Mouse (Mus musculus): ENCODE measurements around the gene Pex14. TPM values are rescaled to one million over a fixed set of nuclear protein-coding genes. Genes with fewer than 3 reads are reported as not detected.

Gene Pex14
- polyA plus RNA-seq, 1 experiment from 2014 or later: 63.9 TPM

DNA sequence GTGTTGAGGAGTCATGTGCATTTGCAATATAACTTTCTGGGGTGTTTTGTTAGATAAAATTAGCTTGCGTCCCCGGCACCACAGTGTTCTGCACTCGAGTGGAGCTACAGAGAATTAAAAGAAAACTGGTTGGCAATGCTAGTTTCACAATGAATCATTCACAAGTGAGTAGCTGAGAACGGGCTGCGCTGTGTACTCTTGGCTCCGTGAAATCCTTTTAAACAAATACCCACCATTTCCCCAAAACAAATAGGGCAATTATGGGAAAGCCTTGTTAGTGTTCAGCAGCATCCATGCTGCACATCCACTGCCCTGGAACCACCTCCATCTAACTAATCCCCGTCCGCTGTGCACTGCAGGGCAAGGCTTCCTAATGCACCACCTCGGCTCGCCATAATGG lies 74.4 kb downstream of the Pex14 start:
- Histone ChIP-seq H3K4me2 (ENCODE audit: low read length) (no peak overlapping the region), H3K27ac (ENCODE audit: low read depth, low read length) (no peak overlapping the region), H3K4me1 (ENCODE audit: control insufficient read depth, insufficient read depth, low read depth, low read length) (peaks cover 4% of the 10 kb centered on the region; the same call in 1 of the 2 replicates), H3K36me3 (ENCODE audit: control insufficient read depth, insufficient read depth, low read length) (no peaks in the 10 kb centered on the region), H3K9ac (ENCODE audit: low read depth, low read length) (no peak overlapping the region), H3K9me3 (ENCODE audit: control insufficient read depth, low read length) (no peaks in the 10 kb centered on the region), H3K4me3 (ENCODE audit: low read length) (no peak overlapping the region), H3K27me3 (replicated peaks; ENCODE audit: control insufficient read depth, insufficient read depth, low read length) (no peaks in the 10 kb centered on the region)
- ATAC-seq: no peak
- WGBS: 59% methylated on average over 10 of the region's 10 CpGs

DNA sequence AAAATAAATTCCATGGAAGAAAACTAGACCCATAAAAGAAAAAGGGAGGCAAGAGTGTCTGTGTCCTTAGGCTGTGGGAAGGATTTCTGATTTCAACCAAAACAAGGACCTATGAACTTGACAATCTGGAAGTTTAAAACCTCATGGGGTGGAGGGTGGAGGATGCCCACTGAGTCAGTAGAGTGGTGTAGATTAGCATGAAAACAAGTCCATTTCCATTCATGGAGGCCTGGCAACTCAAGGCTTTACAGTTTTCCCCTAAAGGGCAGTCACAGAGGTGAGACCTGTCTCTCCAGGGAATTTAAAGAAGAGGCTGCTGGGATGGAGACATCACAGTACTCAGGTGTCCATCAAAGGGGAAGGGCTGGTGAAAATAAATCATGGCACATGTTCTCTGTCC lies 78.7 kb downstream of the Pex14 start:
- H3K4me2 ChIP-seq (ENCODE audit: low read length): no peak overlapping the region
- ATAC-seq: no peak
- H3K4me3 ChIP-seq (ENCODE audit: low read length): no peak overlapping the region

DNA sequence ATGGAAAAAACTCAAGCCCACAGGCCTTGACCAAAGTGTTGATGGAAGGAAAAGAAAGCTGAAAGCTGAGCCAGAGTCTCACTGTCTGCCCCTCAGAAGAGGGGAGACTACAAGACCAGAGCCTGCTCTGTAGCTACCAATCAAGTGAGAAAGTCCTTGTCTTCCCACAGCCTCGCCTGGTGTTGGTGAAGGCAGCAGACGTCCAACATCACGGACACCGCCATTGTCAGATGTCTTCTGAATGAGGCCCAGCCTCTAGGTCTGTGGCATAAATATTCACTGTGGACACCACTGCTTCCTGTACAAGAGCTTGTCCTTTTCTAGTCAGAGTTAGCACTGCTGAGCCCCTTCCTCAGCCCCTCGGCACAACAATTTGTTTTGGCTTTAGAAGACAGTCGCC lies 80.2 kb downstream of the Pex14 start:
- no peak overlapping the region for H3K4me2 ChIP-seq (ENCODE audit: low read length)
- no peaks in the 10 kb centered on the region for H3K27me3 ChIP-seq (replicated peaks; ENCODE audit: control insufficient read depth, insufficient read depth, low read length)
- no peak for ATAC-seq
- H3K9me3 ChIP-seq (ENCODE audit: control insufficient read depth, low read length): no peaks in the 10 kb centered on the region
- no peak overlapping the region for H3K27ac ChIP-seq (ENCODE audit: low read depth, low read length)
- 78% methylated on average over 6 of the region's 6 CpGs for WGBS
- H3K36me3 ChIP-seq (ENCODE audit: control insufficient read depth, insufficient read depth, low read length): no peaks in the 10 kb centered on the region
- no peaks in the 10 kb centered on the region for H3K4me1 ChIP-seq (ENCODE audit: control insufficient read depth, insufficient read depth, low read depth, low read length)
- H3K9ac ChIP-seq (ENCODE audit: low read depth, low read length): no peak overlapping the region
- H3K4me3 ChIP-seq (ENCODE audit: low read length): no peak overlapping the region

More for the DNA sequence above, 78.7 kb downstream of the Pex14 start:
- Histone ChIP-seq H3K9me3 (ENCODE audit: control insufficient read depth, low read length) (no peaks in the 10 kb centered on the region), H3K27me3 (replicated peaks; ENCODE audit: control insufficient read depth, insufficient read depth, low read length) (no peaks in the 10 kb centered on the region), H3K27ac (ENCODE audit: low read depth, low read length) (no peak overlapping the region), H3K36me3 (ENCODE audit: control insufficient read depth, insufficient read depth, low read length) (no peaks in the 10 kb centered on the region), H3K9ac (ENCODE audit: low read depth, low read length) (no peak overlapping the region), H3K4me1 (ENCODE audit: control insufficient read depth, insufficient read depth, low read depth, low read length) (no peaks in the 10 kb centered on the region)

DNA sequence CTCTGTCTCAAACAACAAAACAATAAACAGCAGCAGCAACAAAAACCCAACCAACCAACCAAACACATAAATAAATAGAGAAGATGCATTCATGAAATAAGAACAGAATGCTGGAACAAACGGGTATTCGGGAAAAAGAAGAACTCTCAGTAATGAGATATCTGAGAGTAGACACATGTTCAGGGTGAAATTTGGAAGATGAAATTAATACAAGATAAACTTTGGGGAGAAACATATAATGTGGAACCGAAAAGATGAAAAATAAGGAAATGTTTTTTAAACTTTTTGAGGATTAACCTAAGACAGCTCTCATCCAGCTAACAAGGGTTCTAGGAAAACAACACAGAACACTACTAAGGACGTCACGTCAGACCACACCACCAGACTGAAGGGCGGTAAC lies 92.9 kb downstream of the Pex14 start:
- WGBS: 95% methylated on average over 6 of the region's 6 CpGs
- Histone ChIP-seq H3K4me2 (ENCODE audit: low read length) (no peak overlapping the region), H3K4me3 (ENCODE audit: low read length) (no peak overlapping the region), H3K27ac (ENCODE audit: low read depth, low read length) (no peak overlapping the region), H3K27me3 (replicated peaks; ENCODE audit: control insufficient read depth, insufficient read depth, low read length) (no peaks in the 10 kb centered on the region), H3K9me3 (ENCODE audit: control insufficient read depth, low read length) (no peaks in the 10 kb centered on the region), H3K36me3 (ENCODE audit: control insufficient read depth, insufficient read depth, low read length) (no peaks in the 10 kb centered on the region), H3K9ac (ENCODE audit: low read depth, low read length) (no peak overlapping the region), H3K4me1 (ENCODE audit: control insufficient read depth, insufficient read depth, low read depth, low read length) (no peaks in the 10 kb centered on the region)
- no peak for ATAC-seq

- WGBS: 92% methylated on average over 3 of the region's 3 CpGs
- Histone ChIP-seq H3K9me3 (ENCODE audit: control insufficient read depth, low read length) (no peaks in the 10 kb centered on the region), H3K4me3 (ENCODE audit: low read length) (no peak overlapping the region), H3K36me3 (ENCODE audit: control insufficient read depth, insufficient read depth, low read length) (no peaks in the 10 kb centered on the region), H3K9ac (ENCODE audit: low read depth, low read length) (no peak overlapping the region), H3K27me3 (replicated peaks; ENCODE audit: control insufficient read depth, insufficient read depth, low read length) (no peaks in the 10 kb centered on the region), H3K4me2 (ENCODE audit: low read length) (no peak overlapping the region), H3K27ac (ENCODE audit: low read depth, low read length) (no peak overlapping the region), H3K4me1 (ENCODE audit: control insufficient read depth, insufficient read depth, low read depth, low read length) (no peaks in the 10 kb centered on the region)
- no peak for ATAC-seq
Measured at GRCm38 (mm10) chr4:149006107-149006506, 93.6 kb downstream of the Pex14 start.

- H3K27me3 ChIP-seq (replicated peaks; ENCODE audit: control insufficient read depth, insufficient read depth, low read length): no peaks in the 10 kb centered on the region
- H3K4me2 ChIP-seq (ENCODE audit: low read length): no peak overlapping the region
- no peak overlapping the region for H3K27ac ChIP-seq (ENCODE audit: low read depth, low read length)
- no peaks in the 10 kb centered on the region for H3K9me3 ChIP-seq (ENCODE audit: control insufficient read depth, low read length)
- H3K4me1 ChIP-seq (ENCODE audit: control insufficient read depth, insufficient read depth, low read depth, low read length): no peaks in the 10 kb centered on the region
- no peaks in the 10 kb centered on the region for H3K36me3 ChIP-seq (ENCODE audit: control insufficient read depth, insufficient read depth, low read length)
- ATAC-seq: no peak
- no peak overlapping the region for H3K9ac ChIP-seq (ENCODE audit: low read depth, low read length)
- 95% methylated on average over 11 of the region's 11 CpGs for WGBS
- H3K4me3 ChIP-seq (ENCODE audit: low read length): no peak overlapping the region
Measured at GRCm38 (mm10) chr4:149002441-149003093, 97.1 kb downstream of the Pex14 start.

DNA sequence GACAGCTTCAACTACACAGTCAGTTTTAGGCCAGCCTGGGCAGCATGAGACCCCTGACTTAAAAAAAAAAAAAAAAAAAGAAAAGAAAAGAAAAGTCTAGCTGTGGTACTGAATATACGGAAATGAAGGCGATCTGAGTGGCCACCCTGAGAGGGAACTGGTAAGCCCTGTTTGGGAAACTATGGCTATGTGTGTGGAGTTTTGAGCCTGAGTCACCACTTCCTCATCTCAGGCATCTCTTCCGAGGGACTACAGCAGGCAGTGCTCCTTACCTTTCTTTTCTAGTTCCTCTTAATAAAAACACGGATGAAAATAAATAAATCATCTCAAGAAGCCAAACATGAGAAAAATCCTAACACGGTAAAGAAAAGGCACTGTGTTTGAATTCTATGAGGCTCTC lies 98.2 kb downstream of the Pex14 start:
- Histone ChIP-seq H3K4me2 (ENCODE audit: low read length) (no peak overlapping the region), H3K9ac (ENCODE audit: low read depth, low read length) (no peak overlapping the region), H3K4me1 (ENCODE audit: control insufficient read depth, insufficient read depth, low read depth, low read length) (no peaks in the 10 kb centered on the region), H3K36me3 (ENCODE audit: control insufficient read depth, insufficient read depth, low read length) (no peaks in the 10 kb centered on the region), H3K4me3 (ENCODE audit: low read length) (no peak overlapping the region), H3K9me3 (ENCODE audit: control insufficient read depth, low read length) (no peaks in the 10 kb centered on the region), H3K27me3 (replicated peaks; ENCODE audit: control insufficient read depth, insufficient read depth, low read length) (no peaks in the 10 kb centered on the region), H3K27ac (ENCODE audit: low read depth, low read length) (no peak overlapping the region)
- no peak for ATAC-seq
- WGBS: 86% methylated on average over 5 of the region's 5 CpGs

DNA sequence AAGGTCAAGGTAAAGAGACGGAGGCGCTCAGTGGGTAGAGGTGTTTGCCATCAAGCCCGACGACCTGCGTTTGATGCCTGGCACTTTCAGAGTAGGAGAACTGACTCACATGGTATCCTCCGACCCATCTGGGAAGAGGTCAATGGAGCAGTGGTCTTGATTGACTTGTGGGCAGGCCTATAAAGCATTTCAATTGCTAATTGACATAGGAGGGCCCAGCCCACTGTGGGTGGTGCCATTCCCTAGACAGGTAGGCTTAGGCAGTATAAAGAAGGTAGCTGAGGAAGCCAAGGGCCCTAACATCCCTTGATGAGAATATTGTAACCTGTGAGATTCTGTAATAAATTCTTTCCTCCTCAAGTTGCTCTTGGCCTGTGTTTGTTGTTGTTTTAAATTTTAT lies 98.9 kb downstream of the Pex14 start:
- no peaks in the 10 kb centered on the region for H3K27me3 ChIP-seq (replicated peaks; ENCODE audit: control insufficient read depth, insufficient read depth, low read length)
- no peaks in the 10 kb centered on the region for H3K9me3 ChIP-seq (ENCODE audit: control insufficient read depth, low read length)
- no peak overlapping the region for H3K9ac ChIP-seq (ENCODE audit: low read depth, low read length)
- no peak overlapping the region for H3K4me2 ChIP-seq (ENCODE audit: low read length)
- ATAC-seq: no peak
- no peaks in the 10 kb centered on the region for H3K4me1 ChIP-seq (ENCODE audit: control insufficient read depth, insufficient read depth, low read depth, low read length)
- H3K36me3 ChIP-seq (ENCODE audit: control insufficient read depth, insufficient read depth, low read length): no peaks in the 10 kb centered on the region
- 93% methylated on average over 6 of the region's 6 CpGs for WGBS
- H3K27ac ChIP-seq (ENCODE audit: low read depth, low read length): no peak overlapping the region
- H3K4me3 ChIP-seq (ENCODE audit: low read length): no peak overlapping the region

DNA sequence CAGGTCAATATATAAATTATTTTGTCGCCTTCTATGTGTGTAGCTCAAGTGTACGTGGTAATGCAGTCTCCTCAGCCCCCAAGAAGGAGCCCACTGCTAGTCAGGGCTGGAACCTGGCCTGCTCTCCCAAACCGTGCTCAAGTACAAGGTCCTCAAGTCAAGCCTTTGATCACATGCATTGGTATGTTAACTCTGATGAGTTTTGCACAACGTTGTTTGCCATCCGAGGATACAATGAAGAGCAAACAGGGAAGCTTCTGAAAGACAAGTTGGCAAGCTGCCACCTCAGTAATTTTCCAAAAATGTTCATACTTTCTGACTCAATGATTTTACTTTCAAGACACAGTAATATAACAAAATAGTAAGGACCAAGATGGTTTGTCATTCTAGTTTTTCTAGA lies 105.7 kb downstream of the Pex14 start:
- Histone ChIP-seq H3K9me3 (ENCODE audit: control insufficient read depth, low read length) (no peaks in the 10 kb centered on the region), H3K4me1 (ENCODE audit: control insufficient read depth, insufficient read depth, low read depth, low read length) (peaks cover 4% of the 10 kb centered on the region; the same call in 1 of the 2 replicates), H3K27me3 (replicated peaks; ENCODE audit: control insufficient read depth, insufficient read depth, low read length) (no peaks in the 10 kb centered on the region), H3K4me3 (ENCODE audit: low read length) (no peak overlapping the region), H3K4me2 (ENCODE audit: low read length) (no peak overlapping the region), H3K27ac (ENCODE audit: low read depth, low read length) (no peak overlapping the region), H3K9ac (ENCODE audit: low read depth, low read length) (no peak overlapping the region), H3K36me3 (ENCODE audit: control insufficient read depth, insufficient read depth, low read length) (no peaks in the 10 kb centered on the region)
- WGBS: 77% methylated on average over 5 of the region's 5 CpGs
- ATAC-seq: no peak

DNA sequence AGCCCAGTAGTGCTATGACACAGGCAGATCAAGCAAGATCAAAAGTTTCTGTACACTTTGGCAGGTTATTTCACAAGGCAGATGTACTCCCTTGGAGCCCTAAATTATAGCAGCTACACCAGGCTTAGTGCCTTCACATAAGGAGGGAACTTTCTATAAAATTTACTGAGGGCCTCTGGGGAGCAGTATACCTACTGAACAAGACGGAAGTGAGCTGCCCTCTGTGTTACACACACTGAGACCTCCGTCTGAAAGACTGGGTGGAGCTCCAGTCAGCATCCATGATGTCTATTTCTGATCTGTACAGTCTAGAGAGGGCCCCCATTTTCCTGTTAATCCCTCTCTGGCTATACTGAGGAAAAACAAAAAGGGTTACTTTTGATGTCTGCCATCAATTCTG lies 109.6 kb downstream of the Pex14 start:
- ATAC-seq: no peak
- Histone ChIP-seq H3K9me3 (ENCODE audit: control insufficient read depth, low read length) (no peaks in the 10 kb centered on the region), H3K4me1 (ENCODE audit: control insufficient read depth, insufficient read depth, low read depth, low read length) (peaks cover 28% of the 10 kb centered on the region), H3K27ac (ENCODE audit: low read depth, low read length) (no peak overlapping the region), H3K36me3 (ENCODE audit: control insufficient read depth, insufficient read depth, low read length) (no peaks in the 10 kb centered on the region), H3K9ac (ENCODE audit: low read depth, low read length) (no peak overlapping the region), H3K27me3 (replicated peaks; ENCODE audit: control insufficient read depth, insufficient read depth, low read length) (no peaks in the 10 kb centered on the region), H3K4me3 (ENCODE audit: low read length) (no peak overlapping the region), H3K4me2 (ENCODE audit: low read length) (no peak overlapping the region)
- 39% methylated on average over 2 of the region's 2 CpGs for WGBS
